Mouse (Mus musculus): Measurements from ENCODE around the gene Plekhg5. TPM values are rescaled to one million over a fixed set of nuclear protein-coding genes. Genes with fewer than 3 reads are reported as not detected.

Plekhg5 gene
- total and polyA plus RNA-seq, 3 experiments: 0.05 to 2.1 (median 1.1) TPM

GRCm38 (mm10) chr4:152038985-152039830 is 33.1 kb upstream of the Plekhg5 start, which contains the start of gene Nol9:
Gene Nol9, plus strand, starts transcription at chr4:152039321.
- peak; percentile 87 for DNase-seq (ENCODE audit: extremely low read depth)
- Histone ChIP-seq H3K36me3 (replicated peaks in 1 of 2; ENCODE audit: control insufficient read depth in 1 of 2, insufficient read depth in 1 of 2, low read length in 1 of 2) (peaks cover 20 to 35% of the 10 kb centered on the region in 2 experiments), H3K27ac (ENCODE audit: insufficient read depth, low read depth) (peak within 1 kb of the TSS; percentile 70), H3K79me2 (replicated peaks; ENCODE audit: control insufficient read depth, extremely low read depth, insufficient read depth, poor library complexity, severe bottlenecking) (peaks cover 37% of the 10 kb centered on the region), H3K27me3 (replicated peaks) (no peaks in the 10 kb centered on the region), H3K9ac (ENCODE audit: insufficient read depth, low read depth) (peak within 1 kb of the TSS; percentile 82), H3K4me3 (replicated peaks in 1 of 3; ENCODE audit: low read depth in 2 of 3, low read length in 2 of 3, poor library complexity in 1 of 3) (peak within 1 kb of the TSS; percentile 82 to 99 (median 99)), H3K4me2 (ENCODE audit: insufficient read depth, low read depth, poor library complexity, severe bottlenecking) (peak within 1 kb of the TSS; percentile 85), H3K9me3 (replicated peaks; ENCODE audit: low read length) (no peaks in the 10 kb centered on the region), H3K4me1 (ENCODE audit: control insufficient read depth in 1 of 2, insufficient read depth in 2 of 2) (peaks cover 22 to 49% of the 10 kb centered on the region in 2 experiments)
- in situ Hi-C loops (cut with MboI; ENCODE audit: low pct_ligation_motif_present, low pct_unique_long_range_greater_than_20kb, low sequenced_read_pairs) (no loop called here), dilution Hi-C loops (cut with MboI; ENCODE audit: extremely low pct_ligation_motif_present, extremely low pct_unique_long_range_greater_than_20kb, low sequenced_read_pairs) (no loop called here)
- TF ChIP-seq ELF1 (IDR thresholded peaks at IDR 0.05; ENCODE audit: low read depth, low read length): peak; percentile 94
- peak; percentile 93 for TF ChIP-seq NELFE (IDR thresholded peaks at IDR 0.05; ENCODE audit: low read depth, low read length)
- TF ChIP-seq POLR2AphosphoS2 (IDR thresholded peaks at IDR 0.05; ENCODE audit: low read depth, low read length): 0 out of 2 replicates have a peak, but pooled peaks have one; percentile 47
- TF ChIP-seq ZMIZ1 (IDR thresholded peaks at IDR 0.05; ENCODE audit: low read depth, low read length): peak; percentile 72
- TF ChIP-seq USF2 (conservative IDR thresholded peaks at IDR 0.05; ENCODE audit: low read depth, low read length): no peak
- TF ChIP-seq POLR2A (IDR thresholded peaks at IDR 0.05; ENCODE audit: low read depth, low read length): peak; percentile 91
- TF ChIP-seq CTCF (conservative IDR thresholded peaks at IDR 0.05 in 1 of 2, IDR thresholded peaks at IDR 0.05 in 1 of 2; ENCODE audit: low read depth in 2 of 2, low read length in 2 of 2): peak; percentile 43 to 92; a peak in 3 of 4 replicates
- no peak; the same call in 1 of the 2 replicates for TF ChIP-seq USF1 (IDR thresholded peaks at IDR 0.05; ENCODE audit: low read depth, low read length)
- TF ChIP-seq ZKSCAN1 (IDR thresholded peaks at IDR 0.05; ENCODE audit: borderline replicate concordance, low read depth, low read length): no peak
- no peak for TF ChIP-seq PAX5 (IDR thresholded peaks at IDR 0.05; ENCODE audit: low read length)
- peak; percentile 88 for TF ChIP-seq MXI1 (IDR thresholded peaks at IDR 0.05; ENCODE audit: low read depth, low read length)
- TF ChIP-seq EP300 (IDR thresholded peaks at IDR 0.05; ENCODE audit: low read length): peak; percentile 58; the same call in 1 of the 2 replicates
- TF ChIP-seq ETS1 (conservative IDR thresholded peaks at IDR 0.05; ENCODE audit: low read depth, low read length): 0 out of 2 replicates have a peak, but pooled peaks have one; percentile 32
- no peak for TF ChIP-seq MAFK (IDR thresholded peaks at IDR 0.05; ENCODE audit: insufficient replicate concordance, low read length)
- TF ChIP-seq RAD21 (IDR thresholded peaks at IDR 0.05; ENCODE audit: low read depth, low read length): peak; percentile 15
- TF ChIP-seq TBP (conservative IDR thresholded peaks at IDR 0.05; ENCODE audit: low read depth, low read length): peak; percentile 60; the same call in 1 of the 2 replicates
- TF ChIP-seq JUND (conservative IDR thresholded peaks at IDR 0.05; ENCODE audit: low read depth, low read length): 0 out of 2 replicates have a peak, but pooled peaks have one; percentile 7
- TF ChIP-seq MYC (IDR thresholded peaks at IDR 0.05; ENCODE audit: low read depth, low read length): peak; percentile 87
- peak; percentile 70 for TF ChIP-seq ZNF384 (IDR thresholded peaks at IDR 0.05; ENCODE audit: low read depth, low read length)
- peak; percentile 45; the same call in 1 of the 2 replicates for TF ChIP-seq MEF2A (IDR thresholded peaks at IDR 0.05; ENCODE audit: borderline replicate concordance, low read depth, low read length)
- TF ChIP-seq E2F4 (IDR thresholded peaks at IDR 0.05; ENCODE audit: insufficient replicate concordance, low read depth, low read length): no peak
- TF ChIP-seq JUN (IDR thresholded peaks at IDR 0.05; ENCODE audit: insufficient read depth, low read depth, low read length): no peak
- peak; percentile 90 for TF ChIP-seq HCFC1 (IDR thresholded peaks at IDR 0.05; ENCODE audit: low read depth, low read length)
- TF ChIP-seq CHD1 (IDR thresholded peaks at IDR 0.05; ENCODE audit: low read depth, low read length): no peak
- TF ChIP-seq IRF4 (IDR thresholded peaks at IDR 0.05; ENCODE audit: low read depth, low read length): peak; percentile 45; the same call in 1 of the 2 replicates
- TF ChIP-seq RCOR1 (conservative IDR thresholded peaks at IDR 0.05; ENCODE audit: low read depth, low read length): peak; percentile 66; the same call in 1 of the 2 replicates
- TF ChIP-seq NRF1 (IDR thresholded peaks at IDR 0.05; ENCODE audit: low read depth, low read length): peak; percentile 44; the same call in 1 of the 2 replicates
- peak; percentile 96 for TF ChIP-seq TCF12 (IDR thresholded peaks at IDR 0.05; ENCODE audit: low read depth, low read length)
- peak; percentile 95 for TF ChIP-seq MAZ (IDR thresholded peaks at IDR 0.05; ENCODE audit: low read depth, low read length)
- TF ChIP-seq SIN3A (IDR thresholded peaks at IDR 0.05; ENCODE audit: low read length): peak; percentile 91
- TF ChIP-seq MAX (IDR thresholded peaks at IDR 0.05; ENCODE audit: low read length): peak; percentile 77
- peak; percentile 0; the same call in 1 of the 2 replicates for TF ChIP-seq BHLHE40 (IDR thresholded peaks at IDR 0.05; ENCODE audit: low read depth, low read length)
- 0 out of 2 replicates have a peak, but pooled peaks have one; percentile 16 for TF ChIP-seq UBTF (IDR thresholded peaks at IDR 0.05; ENCODE audit: low read depth, low read length)
- peak; percentile 76; the same call in 1 of the 2 replicates for TF ChIP-seq KAT2A (IDR thresholded peaks at IDR 0.05; ENCODE audit: insufficient replicate concordance, low read length)
- peak; percentile 42 for TF ChIP-seq SMC3 (IDR thresholded peaks at IDR 0.05; ENCODE audit: low read depth, low read length)
- TF ChIP-seq GABPA (IDR thresholded peaks at IDR 0.05; ENCODE audit: insufficient replicate concordance, low read depth, low read length): peak; percentile 27; the same call in 1 of the 2 replicates
- no peak for TF ChIP-seq ZC3H11A (IDR thresholded peaks at IDR 0.05; ENCODE audit: low read depth, low read length)
